Mouse (Mus musculus) embryonic facial prominence, embryonic 10.5 days (tissue): ENCODE measurements around the gene Gm20824. TPM values are rescaled to one million over a fixed set of nuclear protein-coding genes. Genes with fewer than 3 reads are reported as not detected.
"Not testable (repeated sequence)": the region's sequence is repeated elsewhere in the genome, so short reads cannot be mapped to it uniquely, and the experiment has no call there.

Experiments
- DNase-seq: peaks from one replicate; pipeline ENCODE4 v3.0.0-alpha.2; 2017; ENCODE audit warnings: low spot score
- H3K27ac ChIP-seq: fragments of 300-500 bp; sonication (generic); replicated peaks from 2 replicates; pipeline ENCODE4 v1.5.1; 2016; ENCODE audit warnings: mild to moderate bottlenecking
- H3K27me3 ChIP-seq: fragments of 300-500 bp; sonication (generic); replicated peaks from 2 replicates; pipeline ENCODE4 v1.6.1; 2016; ENCODE audit warnings: low read depth, mild to moderate bottlenecking; ENCODE audit not compliant: poor library complexity, severe bottlenecking
- H3K36me3 ChIP-seq: fragments of 300-500 bp; sonication (generic); replicated peaks from 2 replicates; pipeline ENCODE4 v1.6.1; 2016; ENCODE audit warnings: mild to moderate bottlenecking, moderate library complexity
- H3K4me1 ChIP-seq: fragments of 300-500 bp; sonication (generic); 2 replicates; pipeline ENCODE4 v1.6.1; 2016
- H3K4me3 ChIP-seq: fragments of 300-500 bp; sonication (generic); 2 replicates; pipeline ENCODE4 v1.5.1; 2016; ENCODE audit warnings: mild to moderate bottlenecking, moderate library complexity
- H3K9me3 ChIP-seq: fragments of 300-500 bp; sonication (generic); 2 replicates; pipeline ENCODE4 v1.6.1; 2016; ENCODE audit warnings: mild to moderate bottlenecking
- WGBS: fragments of 180-500 bp; shearing (Covaris S2); methylation state at CpG from one replicate; pipeline ENCODE4 v1.1.7; 2016; 5-methylcytosine and 5-hydroxymethylcytosine counted together
- polyA plus RNA-seq: library from polyadenylated mRNA; unstranded; fragments of >200 nt; fragmentation: Nextera tagmentation; extraction: Ambion mirVana; gene quantifications from 2 replicates; pipeline ENCODE4 v1.2.1, GENCODE M21; 2016

Gm20824 gene
- not detected in 2 replicates for polyA plus RNA-seq

DNA sequence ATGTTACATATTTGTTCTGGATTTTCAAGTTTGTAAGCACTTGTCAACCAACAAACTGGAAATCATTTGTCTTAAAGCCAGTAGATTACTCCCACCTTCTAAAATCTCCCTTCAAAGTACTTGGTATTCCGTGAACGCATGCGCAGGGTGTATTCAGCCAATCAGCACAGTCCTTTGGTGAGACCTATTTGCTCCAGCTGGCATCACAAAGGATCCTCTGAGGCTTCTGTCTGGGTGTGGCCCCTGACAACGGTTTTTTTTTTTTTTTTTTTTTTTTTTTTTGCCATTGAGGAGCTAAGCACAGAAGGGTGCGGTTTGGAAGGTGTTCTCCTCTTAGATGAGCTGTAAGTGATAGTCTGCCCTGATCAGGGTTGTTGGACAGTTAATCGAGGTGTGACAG is at the start of gene Gm20824:
Gene Gm20824 (plus strand): TSS at position 301 of the 400 bp plus-strand sequence.
- not testable (repeated sequence) for H3K9me3 ChIP-seq, H3K4me3 ChIP-seq, H3K4me1 ChIP-seq, H3K27me3 ChIP-seq, DNase-seq, H3K36me3 ChIP-seq, H3K27ac ChIP-seq
- no CpG with 5 or more reads among the region's 6 CpGs for WGBS

Other genes with a start within 250 kb of the Gm20824 start
- gene Gm20825, start 186.4 kb upstream of the Gm20824 start, polyA plus RNA-seq = not detected in 2 replicates